Mouse (Mus musculus): ENCODE measurements around the gene Gm20431.

GRCm38 (mm10) chr2:167694963-167695362 is 33.7 kb upstream of the Gm20431 start:
- no peak for TF ChIP-seq CTCF (IDR thresholded peaks at IDR 0.05; ENCODE audit: extremely low read depth, insufficient read depth, low read length)
- TF ChIP-seq POLR2A (IDR thresholded peaks at IDR 0.05; ENCODE audit: extremely low read depth, insufficient read depth, low read length): no peak

Data from cortical plate, adult 2 months (tissue).